Mouse (Mus musculus) thymus, adult 2 months (tissue): Measurements from ENCODE around the gene Olfr1337.

ENCODE experiments used
- CTCF ChIP-seq: fragments of 200-500 bp; IDR thresholded peaks from 2 replicates; pipeline ENCODE4 v1.5.1; 2012; ENCODE audit warnings: mild to moderate bottlenecking, control low read depth, low read length, moderate library complexity, borderline replicate concordance; ENCODE audit not compliant: control insufficient read depth, poor library complexity, insufficient read depth; ENCODE audit errors: extremely low read depth
- POLR2A ChIP-seq: fragments of 200-500 bp; IDR thresholded peaks from 2 replicates; pipeline ENCODE4 v1.6.1; 2012; ENCODE audit warnings: mild to moderate bottlenecking, low read length, control low read depth, moderate library complexity; ENCODE audit not compliant: control insufficient read depth, poor library complexity, insufficient read depth; ENCODE audit errors: extremely low read depth

- TF ChIP-seq CTCF (no peak), POLR2A (no peak)
Measured at GRCm38 (mm10) chr4:118782486-118782885, at the start of gene Olfr1337.
